Mouse (Mus musculus) heart, postnatal 0 days (tissue): ENCODE measurements around the gene Prkcb.

Source experiments
- CTCF ChIP-seq: IDR thresholded peaks from 2 replicates; pipeline ENCODE4 v1.5.1; 2016; ENCODE audit warnings: antibody characterized with exemption, control low read depth, low read depth
- EP300 ChIP-seq: IDR thresholded peaks from 2 replicates; pipeline ENCODE4 v1.6.1; 2016; ENCODE audit warnings: antibody characterized with exemption, low read depth

DNA sequence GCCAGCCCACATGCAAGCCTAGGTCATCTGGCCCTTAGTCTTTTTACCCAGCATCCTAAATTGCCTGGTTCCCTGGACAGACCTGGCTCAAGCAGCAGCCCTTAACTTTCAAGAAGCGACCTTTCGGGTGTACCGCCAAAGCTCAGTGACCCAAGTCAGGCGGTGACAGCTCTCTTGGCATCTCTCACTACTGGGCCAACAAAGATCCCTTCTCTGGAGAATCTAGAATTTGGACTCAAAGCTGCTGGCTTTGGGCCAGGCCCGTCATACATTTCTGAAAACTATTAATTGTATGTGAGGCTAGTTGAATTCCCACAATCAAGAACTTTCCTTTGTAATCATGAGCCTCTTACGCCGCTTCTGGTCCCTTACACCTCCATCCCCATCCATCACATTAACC is 147.0 kb downstream of the Prkcb start:
- TF ChIP-seq CTCF, result no peak
- TF ChIP-seq EP300, result no peak
